Mouse (Mus musculus) neural tube, embryonic 10.5 days (tissue): ENCODE measurements at regions not wholly inside any gene's neighbourhood (a gene's known extent, or its start where the extent isn't known, plus 50 kb on each side); places are given as distances from the start of the nearest gene placed in this dataset.

ENCODE experiments used
- DNase-seq: peaks from one replicate; pipeline ENCODE4 v3.0.0-alpha.2; 2017; ENCODE audit warnings: low spot score; ENCODE audit errors: extremely low spot score

DNA sequence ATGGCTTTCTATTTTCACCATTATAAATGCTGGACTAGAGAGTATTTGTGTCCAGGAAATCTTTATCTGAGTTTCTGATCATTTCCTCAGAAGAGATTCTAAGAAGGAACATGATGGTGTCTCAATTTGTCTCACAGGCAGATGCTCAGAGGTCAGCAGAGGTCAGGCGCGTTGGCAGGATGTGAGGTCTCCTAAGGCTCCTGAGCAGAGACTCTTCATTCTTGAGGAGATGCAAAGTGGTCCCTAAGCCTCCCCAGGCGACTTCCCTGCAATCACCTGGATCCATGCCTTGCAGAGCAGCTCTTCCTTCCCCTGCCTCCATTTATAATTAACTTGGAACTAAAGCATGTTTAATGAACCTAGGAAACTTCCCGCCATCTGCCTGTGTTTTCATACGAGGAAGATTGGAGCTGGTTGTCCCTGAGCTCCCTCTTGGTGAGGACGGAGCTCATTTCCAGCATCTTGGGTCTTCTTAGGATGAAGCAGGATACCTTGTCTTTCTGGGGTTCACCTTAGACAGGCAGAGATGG, 71.8 kb downstream of the Arf2 start:
- DNase-seq: no peak

DNA sequence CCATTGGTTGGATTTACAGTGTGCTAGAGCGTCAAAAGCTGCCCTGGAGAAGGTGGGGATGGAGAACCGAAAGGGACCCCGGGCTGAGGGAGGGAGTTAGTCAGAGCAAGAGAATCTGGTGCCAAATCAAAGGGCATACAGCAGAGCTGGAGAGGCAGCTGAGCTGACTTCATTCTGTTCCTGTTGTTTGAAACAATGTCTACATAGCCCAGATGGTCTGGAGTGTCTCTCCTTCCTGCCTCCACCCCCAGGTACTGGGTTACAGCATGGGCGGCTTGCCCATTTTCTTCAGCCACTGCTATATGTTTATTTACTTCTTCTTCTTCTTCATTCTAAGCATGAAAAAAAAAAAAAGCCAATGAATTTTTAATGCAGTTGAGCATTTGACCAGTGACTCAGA, 78.7 kb downstream of the Arf2 start:
- DNase-seq: no peak

DNA sequence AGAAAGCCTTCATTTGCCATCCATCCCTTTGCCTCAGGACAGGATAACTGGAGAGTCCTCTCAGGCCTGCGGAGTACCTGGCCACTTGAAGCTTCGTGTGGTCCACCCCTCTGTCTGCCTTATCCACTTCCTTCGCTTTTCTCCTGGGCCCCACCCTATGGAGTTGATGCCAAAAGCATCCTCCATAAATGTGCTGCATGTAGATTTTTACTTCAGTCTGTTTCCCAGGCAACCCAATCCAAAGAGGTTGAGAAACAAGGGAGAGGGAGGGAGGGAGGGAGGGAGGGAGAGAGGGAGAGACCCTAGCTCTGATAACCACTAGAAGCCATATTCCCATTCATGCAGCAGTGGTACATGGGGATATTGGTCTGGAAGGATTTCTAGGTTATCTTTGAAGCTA, 80.7 kb upstream of the Crhr1 start:
- DNase-seq: no peak

- peak; percentile 61 for DNase-seq
These were observed 79.4 kb upstream of the Crhr1 start for GRCm38 (mm10) chr11:104053242-104053641.

- no peak for DNase-seq
These were observed 76.7 kb upstream of the Crhr1 start for GRCm38 (mm10) chr11:104055941-104056340.

DNA sequence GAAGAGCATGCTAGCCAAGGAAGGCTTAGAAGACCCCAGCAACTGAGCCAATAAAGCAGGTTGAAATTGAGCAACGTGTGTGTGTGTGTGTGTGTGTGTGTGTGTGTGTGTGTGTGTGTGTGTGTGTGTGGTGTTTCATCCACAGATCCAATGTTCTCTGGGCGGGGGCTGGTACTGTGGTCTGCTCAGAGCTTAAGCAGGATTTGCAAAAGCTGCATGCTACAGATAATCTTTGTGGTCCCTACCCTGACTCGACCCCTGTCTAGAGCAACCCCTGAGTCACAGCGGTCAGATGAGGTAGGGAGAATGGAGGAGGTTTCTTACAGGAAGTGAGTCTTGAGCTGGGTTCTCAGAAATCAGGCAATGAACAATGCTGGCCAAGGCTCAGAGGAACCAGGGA, 75.6 kb upstream of the Crhr1 start:
- no peak for DNase-seq

DNA sequence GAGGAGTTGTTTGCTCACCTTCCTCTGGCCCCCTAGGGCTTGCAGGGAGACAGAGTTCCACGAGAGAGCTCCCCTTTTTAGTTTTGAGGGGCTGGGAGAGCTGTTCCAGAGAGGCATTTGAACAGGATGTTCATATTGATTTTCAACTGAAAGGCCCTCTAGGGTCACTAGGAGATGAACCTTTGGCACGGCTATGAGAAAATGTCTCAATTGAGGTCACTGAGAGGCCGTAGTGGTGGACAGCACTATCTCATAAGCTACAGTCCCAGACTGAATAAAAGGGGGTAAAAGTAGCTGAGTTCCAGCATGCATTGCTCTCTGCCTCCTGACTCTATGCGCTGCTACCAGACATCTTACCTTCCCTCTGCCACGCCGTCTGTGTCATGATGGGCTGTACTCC, 74.1 kb upstream of the Crhr1 start:
- no peak for DNase-seq

DNA sequence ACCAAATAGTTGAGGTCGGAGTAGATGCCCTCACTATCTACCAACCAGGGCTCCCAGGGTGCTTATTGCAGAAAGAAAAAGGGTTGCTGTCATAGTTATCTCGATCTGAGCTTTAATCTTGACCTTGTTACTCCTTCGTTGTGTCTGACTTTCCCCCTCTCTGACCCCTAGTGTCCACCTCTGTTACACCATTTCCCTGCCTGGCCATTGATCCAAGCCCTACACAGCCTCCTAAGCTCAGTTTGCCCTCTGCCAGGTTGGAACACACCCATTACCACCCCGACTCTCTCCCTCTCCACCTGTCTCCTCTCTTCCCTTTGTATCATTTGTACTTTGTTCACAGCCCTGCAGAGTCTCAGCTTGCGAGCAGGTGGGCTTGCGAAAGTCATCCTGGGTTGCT, 73.6 kb upstream of the Crhr1 start:
- DNase-seq: no peak

DNA sequence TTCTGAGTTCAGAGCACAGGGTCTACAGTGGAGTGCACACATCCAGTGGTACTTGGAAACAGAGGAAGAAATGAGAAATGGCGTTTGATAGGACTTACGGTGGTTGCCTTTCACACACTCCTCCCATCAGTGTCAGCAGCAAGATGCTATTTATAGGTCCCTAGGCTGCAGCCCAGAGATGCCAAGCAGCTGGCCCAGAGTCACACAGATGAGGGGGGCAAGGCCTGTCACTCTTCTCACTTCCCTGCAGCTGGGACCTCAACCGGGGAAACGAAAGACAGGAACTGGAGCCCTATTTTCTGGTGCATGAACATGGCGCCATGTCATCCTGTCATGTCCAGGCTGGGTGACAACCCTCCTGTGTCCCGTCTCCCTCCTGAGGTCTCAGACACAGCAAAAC, 71.3 kb upstream of the Crhr1 start:
- no peak for DNase-seq

GRCm38 (mm10) chr11:104065181-104065580, 67.5 kb upstream of the Crhr1 start:
- DNase-seq: no peak

GRCm38 (mm10) chr11:104072591-104073183, 60.0 kb upstream of the Crhr1 start:
- DNase-seq: no peak

- DNase-seq: no peak
These were observed 57.9 kb upstream of the Crhr1 start for GRCm38 (mm10) chr11:104074763-104075162.

- no peak for DNase-seq
These were observed 57.3 kb upstream of the Crhr1 start for GRCm38 (mm10) chr11:104075394-104075793.

DNA sequence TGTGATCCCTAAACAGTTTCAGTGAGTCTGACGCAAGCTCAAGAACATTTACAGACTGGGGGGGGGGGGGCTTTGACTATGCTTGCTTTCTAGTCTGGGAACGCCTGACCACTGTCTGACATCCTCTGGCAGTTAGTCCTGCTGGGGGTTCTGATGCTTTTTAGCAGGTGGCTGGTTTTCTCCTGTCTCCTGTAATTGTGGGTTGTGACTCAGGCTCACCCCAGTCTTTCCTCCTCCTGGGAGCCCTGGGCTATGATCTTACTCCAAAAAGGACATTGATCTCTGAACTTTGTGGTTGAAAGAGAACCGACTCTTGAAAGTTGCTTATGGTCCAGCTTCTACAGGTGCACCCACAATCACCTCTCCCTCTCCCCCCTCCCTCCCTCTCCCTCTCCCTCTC, 50.6 kb upstream of the Crhr1 start:
- no peak for DNase-seq
